Mouse (Mus musculus): ENCODE measurements at regions not wholly inside any gene's neighbourhood (a gene's known extent, or its start where the extent isn't known, plus 50 kb on each side); places are given as distances from the start of the nearest gene placed in this dataset.

DNA sequence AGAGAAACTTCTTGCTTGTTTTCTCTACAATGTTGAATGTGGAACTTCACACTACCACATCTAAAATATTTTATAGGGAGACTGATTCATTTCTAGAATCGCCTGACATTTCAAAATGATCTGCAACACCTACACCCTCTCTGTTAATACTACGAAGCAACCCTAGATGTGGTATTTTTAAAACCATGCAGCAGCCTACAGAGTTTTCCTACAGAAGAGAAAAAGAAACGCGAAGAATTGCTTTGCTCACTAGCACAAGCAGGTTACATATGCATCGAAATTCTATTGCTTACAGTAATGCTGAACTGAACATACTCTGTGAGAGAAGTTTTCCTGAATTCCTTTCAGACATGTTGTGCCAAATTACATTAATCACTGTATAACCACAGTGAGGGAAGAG, 488.7 kb downstream of the Fat4 start:
- no peak for DNase-seq

DNA sequence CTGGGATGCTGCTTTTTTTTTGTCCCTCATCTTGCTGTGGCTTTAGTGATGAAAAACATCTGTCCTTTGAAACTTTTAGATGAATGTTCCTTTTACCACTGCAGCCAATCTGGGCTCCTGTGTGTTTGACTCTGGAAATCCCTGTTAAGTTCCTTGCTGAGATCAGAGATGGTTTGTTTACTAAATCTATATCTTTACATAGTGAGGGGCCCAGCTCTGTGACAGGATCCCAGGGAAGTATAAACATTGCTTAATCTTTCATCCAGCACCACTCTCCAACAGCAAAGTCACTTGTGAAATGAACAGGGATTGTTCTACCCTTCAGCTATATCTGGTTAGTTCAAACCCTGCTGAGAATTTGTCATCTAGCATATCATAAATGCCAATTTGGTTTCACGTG, 501.8 kb downstream of the Fat4 start:
- no peak for DNase-seq

GRCm38 (mm10) chr3:39390442-39390841, 503.7 kb downstream of the Fat4 start:
- DNase-seq: no peak

DNA sequence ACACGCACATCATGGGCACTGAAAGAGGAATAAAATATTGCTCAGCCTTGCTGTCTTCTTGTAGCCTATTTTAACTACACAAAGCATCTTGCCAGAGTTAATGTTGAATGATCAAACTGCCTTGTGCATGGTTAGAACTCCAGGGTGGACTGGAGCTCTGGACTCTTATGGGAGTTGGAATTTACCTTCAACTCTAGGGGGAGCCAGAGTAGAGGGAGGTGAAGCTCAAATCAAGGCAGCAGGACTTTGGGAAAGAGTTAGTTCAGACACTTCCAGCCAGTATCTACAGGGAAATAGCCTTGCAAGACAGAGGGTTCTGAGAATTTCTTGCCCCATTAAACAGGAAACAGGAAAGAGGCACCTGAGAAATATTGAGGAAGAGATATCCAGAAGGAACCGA, 505.3 kb downstream of the Fat4 start:
- DNase-seq: peak in 1 of 2 experiments; percentile 15

GRCm38 (mm10) chr3:39396672-39397071, 509.9 kb downstream of the Fat4 start:
- no peak for DNase-seq

- no peak for DNase-seq
These were observed 510.5 kb downstream of the Fat4 start for GRCm38 (mm10) chr3:39397255-39397654.

DNA sequence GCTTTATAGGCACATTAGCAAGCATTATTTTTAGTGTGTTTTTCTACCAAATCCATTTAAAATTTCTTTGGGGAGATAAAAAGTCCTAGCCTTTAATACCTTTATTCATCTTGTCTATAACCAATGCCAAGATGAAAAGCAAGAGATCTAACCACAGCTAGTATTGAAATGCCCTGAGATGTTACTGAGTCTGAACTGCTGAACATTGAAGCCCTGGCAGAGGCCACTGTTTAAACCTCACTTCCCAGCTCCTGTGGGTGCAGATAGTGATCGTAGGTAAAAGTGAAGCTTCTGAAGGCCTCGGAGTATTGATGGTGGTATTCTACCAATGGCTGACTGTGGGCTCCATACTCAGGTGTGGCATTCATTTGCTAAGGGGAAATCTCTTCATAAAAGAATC, 510.9 kb downstream of the Fat4 start:
- DNase-seq: no peak

- no peak for DNase-seq
These were observed 538.3 kb downstream of the Fat4 start for GRCm38 (mm10) chr3:39424778-39425642.

- no peak for DNase-seq
These were observed 538.9 kb downstream of the Fat4 start for GRCm38 (mm10) chr3:39425643-39426016.

GRCm38 (mm10) chr3:39443328-39443727, 556.6 kb downstream of the Fat4 start:
- DNase-seq: no peak

- DNase-seq: no peak
These were observed 568.9 kb downstream of the Fat4 start for GRCm38 (mm10) chr3:39455650-39456049.

- DNase-seq: no peak
These were observed 573.6 kb downstream of the Fat4 start for GRCm38 (mm10) chr3:39460183-39460888.

- DNase-seq: no peak
These were observed 574.8 kb downstream of the Fat4 start for GRCm38 (mm10) chr3:39461561-39461960.

- no peak for DNase-seq
These were observed 579.1 kb downstream of the Fat4 start for GRCm38 (mm10) chr3:39465811-39466210.

GRCm38 (mm10) chr3:39489392-39489791, 602.7 kb downstream of the Fat4 start:
- no peak for DNase-seq

- DNase-seq: no peak
These were observed 607.6 kb downstream of the Fat4 start for GRCm38 (mm10) chr3:39494363-39494762.

GRCm38 (mm10) chr3:39528087-39528486, 641.3 kb downstream of the Fat4 start:
- DNase-seq: no peak

DNA sequence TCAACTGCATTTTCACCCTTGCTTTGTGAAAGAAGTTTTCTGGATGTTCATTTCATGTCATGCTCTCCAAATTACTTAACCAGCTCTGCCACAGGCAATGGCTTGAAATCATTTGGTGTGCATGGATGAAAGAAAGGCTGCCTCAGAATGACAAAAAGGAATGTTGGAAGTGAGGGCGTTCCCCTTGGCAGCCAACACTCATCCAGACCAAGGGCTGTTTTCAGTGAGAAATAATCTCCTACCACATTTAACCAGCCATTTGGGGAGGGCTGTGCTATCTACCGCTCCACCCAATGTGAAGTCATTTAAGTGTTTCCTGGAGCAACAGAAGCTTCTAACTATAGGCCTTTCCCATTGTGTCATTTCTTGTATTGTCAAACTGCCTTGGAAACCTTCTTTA, 650.8 kb downstream of the Fat4 start:
- DNase-seq: peak; percentile 5 to 11

DNA sequence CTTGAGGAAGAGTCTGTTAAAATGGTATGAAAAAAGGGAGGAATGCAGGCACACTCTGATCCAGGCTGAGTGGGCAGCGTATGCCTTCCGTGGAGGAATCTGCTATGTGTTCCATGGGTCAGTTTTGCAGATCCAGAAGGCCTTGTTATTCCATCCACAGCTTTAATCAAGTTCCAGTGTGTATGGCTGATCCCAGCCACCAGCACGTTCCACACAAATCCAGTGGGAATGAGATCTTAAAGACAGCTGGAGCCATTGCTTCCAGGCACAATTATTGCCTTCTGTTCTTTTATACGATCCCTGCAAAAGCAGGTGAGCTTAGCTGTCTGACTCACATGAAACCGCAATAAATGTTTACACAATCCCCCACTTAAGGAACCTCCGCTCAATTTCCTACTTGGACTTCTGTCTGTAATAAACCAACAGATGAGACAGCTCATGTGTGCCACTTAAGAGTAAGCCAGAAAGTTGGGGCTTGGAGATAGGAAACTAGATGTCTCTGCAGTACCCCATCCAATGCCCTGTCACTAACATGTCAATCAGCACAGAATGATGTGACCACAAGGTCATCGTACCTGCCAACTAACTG, 653.9 kb downstream of the Fat4 start:
- DNase-seq: no peak

- DNase-seq: no peak
These were observed 672.8 kb downstream of the Fat4 start for GRCm38 (mm10) chr3:39559460-39560041.

DNA sequence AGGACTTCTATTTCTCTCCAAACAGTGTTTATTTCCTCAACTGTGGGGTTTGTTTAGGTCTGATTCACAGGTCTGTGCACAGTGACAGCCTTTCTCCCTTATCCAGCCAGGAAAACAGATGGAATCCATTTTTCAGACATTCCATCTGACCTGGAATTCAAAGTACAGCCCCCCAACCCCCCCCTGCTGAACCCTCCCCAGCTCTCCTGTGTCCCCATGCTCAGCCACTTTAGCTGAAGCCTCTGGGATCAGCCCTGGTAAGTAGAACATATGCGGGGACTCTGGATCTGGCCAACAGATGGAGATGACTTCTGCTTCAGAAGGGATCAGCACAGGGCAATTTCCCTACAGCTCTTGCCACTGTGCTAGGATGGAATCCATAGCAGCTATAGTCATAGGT, 674.2 kb downstream of the Fat4 start:
- no peak for DNase-seq

GRCm38 (mm10) chr3:39571444-39572237, 684.9 kb downstream of the Fat4 start:
- DNase-seq: no peak

All from heart, adult 18-20 months (tissue).